Mouse (Mus musculus) limb, embryonic 15.5 days (tissue): ENCODE results near the gene Fbxo5. TPM values are rescaled to one million over a fixed set of nuclear protein-coding genes. Genes with fewer than 3 reads are reported as not detected.

Source experiments
- ATAC-seq: fragments of 200-750 bp; cut with Nextera tagmentation; 2 replicates; pipeline ENCODE4 v1.8.0; 2017; ENCODE audit warnings: low read depth, moderate TSS enrichment; ENCODE audit not compliant: insufficient number of reproducible peaks, low FRiP score, low TSS enrichment
- H3K27ac ChIP-seq: fragments of 300-500 bp; sonication (generic); 2 replicates; pipeline ENCODE4 v1.5.1; 2015; ENCODE audit warnings: moderate library complexity, mild to moderate bottlenecking, inconsistent platforms
- H3K27me3 ChIP-seq: fragments of 300-500 bp; sonication (generic); 2 replicates; pipeline ENCODE4 v1.6.1; 2015; ENCODE audit warnings: inconsistent platforms
- H3K36me3 ChIP-seq: fragments of 300-500 bp; sonication (generic); 2 replicates; pipeline ENCODE4 v1.6.1; 2015; ENCODE audit warnings: inconsistent platforms
- H3K4me1 ChIP-seq: fragments of 300-500 bp; sonication (generic); 2 replicates; pipeline ENCODE4 v1.6.1; 2015; ENCODE audit warnings: inconsistent platforms
- H3K4me2 ChIP-seq: fragments of 300-500 bp; sonication (generic); 2 replicates; pipeline ENCODE4 v1.6.1; 2015; ENCODE audit warnings: mild to moderate bottlenecking, inconsistent platforms
- H3K4me3 ChIP-seq: fragments of 300-500 bp; sonication (generic); 2 replicates; pipeline ENCODE4 v1.5.1; 2015; ENCODE audit warnings: mild to moderate bottlenecking, inconsistent platforms
- H3K9ac ChIP-seq: fragments of 300-500 bp; sonication (generic); 2 replicates; pipeline ENCODE4 v1.6.1; 2015; ENCODE audit warnings: inconsistent platforms
- H3K9me3 ChIP-seq: fragments of 300-500 bp; sonication (generic); 2 replicates; pipeline ENCODE4 v1.6.1; 2016; ENCODE audit warnings: inconsistent platforms
- WGBS: fragments of 180-500 bp; shearing (Covaris S2); methylation state at CpG from one replicate; pipeline ENCODE4 v1.1.7; 2015; 5-methylcytosine and 5-hydroxymethylcytosine counted together
- polyA plus RNA-seq: library from polyadenylated mRNA; unstranded; fragments of >200 nt; fragmentation: Nextera tagmentation; extraction: Ambion mirVana; gene quantifications from 2 replicates; pipeline ENCODE4 v1.2.1, GENCODE M21; 2015

Fbxo5 gene
- 51.6 and 55.6 TPM in 2 replicates for polyA plus RNA-seq

DNA sequence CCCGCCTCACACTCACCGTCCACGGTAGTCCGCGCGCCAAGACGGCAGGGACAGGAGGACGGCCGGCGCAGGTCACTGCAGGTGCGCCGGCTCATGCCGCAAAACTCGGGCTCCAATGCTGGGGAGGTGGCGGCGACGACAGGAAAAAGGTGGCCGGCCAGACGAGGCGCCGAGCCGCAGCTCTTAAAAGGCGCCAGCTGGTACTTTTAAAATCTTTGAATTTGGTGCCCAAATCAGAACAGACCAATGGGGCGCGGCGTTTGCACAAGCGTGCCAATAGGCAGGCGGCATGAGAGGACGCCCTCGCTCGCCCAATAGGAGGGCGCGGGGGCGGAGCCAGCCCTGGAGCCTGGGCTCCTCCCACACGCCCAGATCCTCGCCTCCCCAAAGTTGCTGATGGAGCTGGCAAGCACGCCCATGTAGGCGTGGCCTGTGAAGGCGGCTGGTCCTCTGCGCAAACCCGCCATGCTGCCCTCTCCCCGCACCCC is at the start of gene Fbxo5:
TSS of gene Fbxo5 (minus strand) at position 358 of the 488 bp plus-strand sequence.
- Histone ChIP-seq H3K36me3 (peaks cover 18% of the 10 kb centered on the region), H3K4me3 (peak within 1 kb of the TSS; percentile 81), H3K9ac (peak within 1 kb of the TSS; percentile 57), H3K27ac (peak within 1 kb of the TSS; percentile 92), H3K4me1 (peaks cover 21% of the 10 kb centered on the region), H3K9me3 (no peaks in the 10 kb centered on the region), H3K27me3 (no peaks in the 10 kb centered on the region), H3K4me2 (peak within 1 kb of the TSS; percentile 89)
- under 1% methylated on average over 42 of the region's 42 CpGs for WGBS
- ATAC-seq = peak; percentile 96

DNA sequence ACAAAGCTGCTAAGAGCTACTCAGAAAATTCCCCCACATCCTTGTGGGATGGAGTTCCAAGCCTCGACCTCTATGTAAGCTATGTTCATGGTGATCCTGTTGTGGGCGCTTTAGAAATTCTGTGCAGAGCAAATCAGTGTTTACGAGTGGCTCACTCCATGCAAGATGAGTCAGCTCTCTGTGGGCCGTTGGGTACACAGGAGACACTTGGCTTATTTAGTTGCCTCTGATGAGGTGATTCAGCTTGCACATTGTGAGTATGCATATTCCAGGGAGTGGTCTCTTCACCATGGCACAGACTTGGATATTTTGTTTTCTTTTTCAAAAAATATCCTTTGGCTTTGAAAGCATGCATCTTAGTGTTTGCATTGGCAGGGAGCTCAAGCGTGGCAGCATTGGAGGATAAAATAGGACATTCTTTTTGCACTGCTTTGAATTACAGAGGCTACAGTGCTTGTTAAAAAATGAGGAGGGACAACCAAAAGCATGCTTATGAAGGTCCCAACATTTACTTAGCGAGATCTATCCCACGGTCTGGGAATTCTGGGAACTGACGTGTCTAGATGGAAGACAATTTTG is 48.0 kb upstream of the Fbxo5 start:
- no peaks in the 10 kb centered on the region for H3K36me3 ChIP-seq
- 83% methylated on average over 8 of the region's 8 CpGs for WGBS
- H3K4me1 ChIP-seq = no peaks in the 10 kb centered on the region
- H3K27me3 ChIP-seq = no peaks in the 10 kb centered on the region
- no peak overlapping the region for H3K27ac ChIP-seq
- no peak overlapping the region for H3K4me2 ChIP-seq
- no peak for ATAC-seq
- H3K9ac ChIP-seq = no peak overlapping the region
- H3K4me3 ChIP-seq = no peak overlapping the region
- no peaks in the 10 kb centered on the region for H3K9me3 ChIP-seq

DNA sequence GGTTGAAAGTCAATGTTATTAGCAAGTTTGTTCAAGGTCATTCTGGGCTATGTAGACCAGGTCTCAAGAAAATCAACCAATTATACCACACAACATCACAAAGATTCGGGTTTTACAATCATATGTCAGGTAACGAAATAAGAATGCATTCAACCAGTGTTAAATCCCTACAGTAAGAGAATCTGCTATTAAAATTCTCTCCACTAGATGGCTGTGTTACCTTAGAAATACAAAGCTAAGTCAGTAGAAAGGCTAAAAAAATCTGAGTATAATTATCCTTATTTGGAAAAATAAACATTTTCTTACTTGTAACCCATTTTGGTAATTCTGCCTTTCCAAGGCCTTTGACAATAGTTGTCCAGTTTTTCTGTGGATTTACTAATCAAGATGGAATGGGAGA is 41.5 kb upstream of the Fbxo5 start:
- H3K27ac ChIP-seq = no peak overlapping the region
- no peaks in the 10 kb centered on the region for H3K9me3 ChIP-seq
- no peaks in the 10 kb centered on the region for H3K4me1 ChIP-seq
- H3K9ac ChIP-seq = no peak overlapping the region
- no peaks in the 10 kb centered on the region for H3K36me3 ChIP-seq
- no peaks in the 10 kb centered on the region for H3K27me3 ChIP-seq
- no peak overlapping the region for H3K4me3 ChIP-seq
- no peak overlapping the region for H3K4me2 ChIP-seq
- 25% methylated on average over 2 of the region's 2 CpGs for WGBS
- ATAC-seq = no peak

DNA sequence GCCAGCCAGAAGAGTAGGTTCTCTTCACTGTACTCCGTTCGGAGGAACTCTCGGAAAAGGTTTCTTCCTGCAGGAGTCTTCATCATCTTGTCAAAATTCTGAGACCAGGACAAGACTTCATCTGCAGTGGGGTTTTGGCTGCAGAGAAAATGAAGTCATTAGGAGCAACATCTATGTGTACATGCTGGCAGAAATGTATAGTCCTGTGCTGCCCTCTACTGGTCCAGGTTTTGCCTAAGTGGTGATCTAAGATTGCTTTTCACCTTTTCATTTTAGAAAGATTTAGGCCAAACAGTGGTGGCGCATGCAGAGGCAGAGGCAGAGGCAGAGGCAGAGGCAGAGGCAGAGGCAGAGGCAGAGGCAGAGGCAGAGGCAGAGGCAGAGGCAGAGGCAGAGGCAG is 36.0 kb upstream of the Fbxo5 start:
- no peaks in the 10 kb centered on the region for H3K36me3 ChIP-seq
- H3K9ac ChIP-seq = no peak overlapping the region
- 85% methylated on average over 4 of the region's 4 CpGs for WGBS
- H3K27ac ChIP-seq = no peak overlapping the region
- H3K4me3 ChIP-seq = no peak overlapping the region
- H3K27me3 ChIP-seq = no peaks in the 10 kb centered on the region
- no peaks in the 10 kb centered on the region for H3K9me3 ChIP-seq
- no peak for ATAC-seq
- H3K4me1 ChIP-seq = no peaks in the 10 kb centered on the region
- H3K4me2 ChIP-seq = no peak overlapping the region

DNA sequence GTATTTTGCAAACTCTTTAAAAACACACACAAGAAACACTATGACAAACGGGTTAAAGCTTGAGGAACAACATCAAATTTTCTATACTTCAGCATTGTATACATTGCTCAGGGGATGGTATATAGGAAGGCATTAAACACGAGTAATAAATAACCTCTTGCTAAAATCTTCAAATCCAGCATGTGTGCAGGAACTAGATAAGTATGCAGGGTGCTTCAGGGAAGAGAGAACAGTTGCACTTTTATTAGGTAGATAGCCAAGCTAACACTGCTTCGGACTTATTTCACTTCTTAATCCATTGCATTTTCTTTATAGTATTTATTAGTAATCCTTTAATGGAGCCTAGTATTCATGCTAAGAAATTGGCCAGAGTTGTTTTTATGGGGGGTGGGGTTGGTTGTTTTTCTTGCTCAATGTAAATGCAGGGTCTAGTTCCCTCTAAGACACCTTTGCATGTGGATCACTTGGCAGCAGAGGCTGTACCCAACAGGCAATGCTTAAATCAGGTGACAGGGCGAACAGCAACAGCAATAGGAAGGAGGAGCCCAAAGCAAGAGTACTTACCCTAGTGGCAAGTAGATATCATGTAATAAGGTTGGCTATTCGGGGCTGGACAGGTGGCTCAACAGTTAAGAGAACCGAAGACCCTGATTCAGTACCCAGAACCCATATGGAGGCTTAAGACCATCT is 21.1 kb upstream of the Fbxo5 start:
- 68% methylated on average over 6 of the region's 6 CpGs for WGBS
- Histone ChIP-seq H3K27me3 (no peaks in the 10 kb centered on the region), H3K4me1 (peaks cover 7% of the 10 kb centered on the region; the same call in 1 of the 2 replicates), H3K27ac (no peak overlapping the region), H3K9me3 (no peaks in the 10 kb centered on the region), H3K4me2 (no peak overlapping the region), H3K36me3 (no peaks in the 10 kb centered on the region), H3K4me3 (no peak overlapping the region), H3K9ac (no peak overlapping the region)
- ATAC-seq = no peak

DNA sequence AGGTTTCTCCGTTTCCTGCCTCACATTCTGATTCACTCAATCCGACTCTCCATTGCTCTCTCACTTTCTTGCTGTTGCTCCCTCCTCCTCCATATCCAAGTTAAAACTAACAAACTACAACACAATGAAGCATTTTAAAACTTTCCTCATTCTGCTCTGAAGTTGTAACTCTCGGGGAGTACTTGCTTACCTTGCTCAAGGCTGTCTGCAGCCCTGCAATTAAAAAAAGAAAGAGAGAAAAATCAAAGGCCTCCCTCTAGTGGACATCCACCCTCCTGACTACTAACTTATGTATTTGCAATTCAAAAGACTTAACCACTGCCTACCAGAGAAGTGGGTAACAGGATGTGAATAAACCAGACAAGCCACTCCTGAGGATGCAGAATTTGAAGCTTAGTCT is 19.4 kb upstream of the Fbxo5 start:
- H3K9ac ChIP-seq = no peak overlapping the region

DNA sequence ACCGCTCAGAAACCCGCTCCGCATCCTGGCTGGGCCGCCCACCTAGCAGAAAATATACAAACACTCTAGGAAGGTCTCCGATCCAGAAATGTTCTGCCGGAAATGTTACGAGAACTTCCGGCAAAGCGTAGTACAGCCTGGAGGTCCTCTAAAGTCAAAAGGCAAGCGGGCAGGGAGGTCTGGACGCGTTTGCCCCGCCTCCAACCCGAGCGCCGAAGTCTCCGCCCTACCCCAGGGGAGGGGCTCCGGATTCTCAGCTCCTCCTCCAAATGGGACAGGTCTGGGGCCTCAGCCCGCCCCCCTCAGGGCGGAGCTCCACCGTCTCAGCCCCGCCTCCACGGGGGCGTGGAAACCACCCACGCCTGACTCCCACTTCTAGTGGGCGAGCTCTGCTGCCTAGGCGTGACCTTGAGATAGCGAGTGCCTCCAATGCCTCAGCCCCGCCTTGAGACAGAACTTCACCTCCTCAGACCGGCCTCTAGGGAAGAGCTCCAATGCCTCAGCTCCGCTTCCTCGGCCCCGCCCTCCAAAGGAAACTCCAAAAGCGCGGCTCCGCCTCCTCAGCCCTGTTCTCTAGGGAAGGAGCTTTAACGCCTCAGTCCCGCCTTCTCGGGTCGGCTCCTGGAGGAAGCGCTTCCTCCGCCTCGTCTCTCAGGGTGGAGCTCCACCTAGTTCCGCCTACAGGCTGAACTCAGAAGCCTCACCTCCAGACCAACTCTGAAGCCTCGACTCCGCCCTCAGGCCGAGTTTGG is 18.5 kb upstream of the Fbxo5 start, which contains the start of gene Mtrf1l:
TSS of gene Mtrf1l (minus strand) at position 171 of the 752 bp plus-strand sequence.
- H3K36me3 ChIP-seq = peaks cover 13% of the 10 kb centered on the region
- peaks cover 7% of the 10 kb centered on the region; the same call in 1 of the 2 replicates for H3K4me1 ChIP-seq
- H3K9ac ChIP-seq = peak within 1 kb of the TSS; percentile 93
- H3K4me2 ChIP-seq = peak within 1 kb of the TSS; percentile 80
- under 1% methylated on average over 47 of the region's 47 CpGs for WGBS
- ATAC-seq = peak; percentile 99
- no peaks in the 10 kb centered on the region for H3K9me3 ChIP-seq
- H3K27ac ChIP-seq = peak within 1 kb of the TSS; percentile 95
- H3K27me3 ChIP-seq = no peaks in the 10 kb centered on the region
- peak within 1 kb of the TSS; percentile 94 for H3K4me3 ChIP-seq

More for the DNA sequence above, 19.4 kb upstream of the Fbxo5 start:
- H3K36me3 ChIP-seq = peaks cover 6% of the 10 kb centered on the region
- no peaks in the 10 kb centered on the region for H3K9me3 ChIP-seq
- peaks cover 7% of the 10 kb centered on the region; the same call in 1 of the 2 replicates for H3K4me1 ChIP-seq
- H3K4me2 ChIP-seq = peak overlapping the region; percentile 80
- peak overlapping the region; percentile 95 for H3K27ac ChIP-seq
- no peaks in the 10 kb centered on the region for H3K27me3 ChIP-seq
- 0% methylated on average over 3 of the region's 3 CpGs for WGBS
- ATAC-seq = no peak
- peak overlapping the region; percentile 94 for H3K4me3 ChIP-seq

DNA sequence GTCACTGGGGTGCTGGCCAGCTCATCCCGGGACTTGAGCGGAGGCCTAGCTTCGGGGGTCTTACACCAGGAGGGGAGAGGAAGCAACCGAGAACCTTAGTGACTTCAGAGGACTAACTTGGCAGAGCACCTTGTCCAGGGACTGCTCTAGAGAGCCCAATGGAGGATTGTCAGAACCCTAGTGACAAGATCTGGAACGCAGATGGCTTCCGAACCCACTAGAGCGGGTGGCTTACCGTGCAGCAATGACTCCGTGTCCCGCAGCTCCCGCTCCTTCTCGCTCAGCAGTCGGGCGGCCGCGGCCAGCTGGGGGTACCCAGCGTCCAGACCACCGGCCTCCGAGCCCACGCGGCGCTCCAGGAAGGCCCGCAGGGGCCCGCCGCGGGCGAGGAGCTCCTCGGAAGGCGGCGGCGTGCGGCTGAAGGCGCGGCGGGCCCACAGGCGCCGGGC is 17.9 kb upstream of the Fbxo5 start:
- H3K9me3 ChIP-seq = no peaks in the 10 kb centered on the region
- peak overlapping the region; percentile 80 for H3K4me2 ChIP-seq
- peak; percentile 0; the same call in 1 of the 2 replicates for ATAC-seq
- peak overlapping the region; percentile 95 for H3K27ac ChIP-seq
- peaks cover 7% of the 10 kb centered on the region; the same call in 1 of the 2 replicates for H3K4me1 ChIP-seq
- peak overlapping the region; percentile 94 for H3K4me3 ChIP-seq
- peaks cover 19% of the 10 kb centered on the region for H3K36me3 ChIP-seq
- WGBS = under 1% methylated on average over 37 of the region's 37 CpGs
- H3K27me3 ChIP-seq = no peaks in the 10 kb centered on the region
- peak overlapping the region; percentile 93 for H3K9ac ChIP-seq

DNA sequence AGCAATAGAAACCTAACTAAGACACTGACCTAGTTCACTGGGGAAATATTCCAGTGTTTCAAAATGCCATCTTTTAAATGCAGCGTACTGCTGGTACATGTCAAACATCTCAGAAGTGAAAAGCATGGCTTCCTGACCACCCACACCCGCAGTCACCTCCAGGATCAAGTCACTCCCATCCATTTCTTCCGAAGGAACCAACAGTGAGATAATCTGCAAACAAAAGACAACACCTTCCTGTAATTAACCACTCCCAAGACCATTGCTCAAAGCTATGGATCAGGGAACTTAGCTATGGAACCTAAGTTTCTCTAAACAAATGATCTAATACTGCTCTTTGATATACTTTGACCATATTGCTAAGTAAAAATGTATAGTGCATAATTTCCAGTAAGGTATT is 13.4 kb upstream of the Fbxo5 start:
- Histone ChIP-seq H3K4me1 (peaks cover 7% of the 10 kb centered on the region; the same call in 1 of the 2 replicates), H3K27me3 (no peaks in the 10 kb centered on the region), H3K4me2 (no peak overlapping the region), H3K36me3 (peaks cover 58% of the 10 kb centered on the region), H3K4me3 (no peak overlapping the region), H3K9ac (no peak overlapping the region), H3K9me3 (no peaks in the 10 kb centered on the region), H3K27ac (no peak overlapping the region)
- WGBS = 91% methylated on average over 3 of the region's 3 CpGs
- no peak for ATAC-seq

DNA sequence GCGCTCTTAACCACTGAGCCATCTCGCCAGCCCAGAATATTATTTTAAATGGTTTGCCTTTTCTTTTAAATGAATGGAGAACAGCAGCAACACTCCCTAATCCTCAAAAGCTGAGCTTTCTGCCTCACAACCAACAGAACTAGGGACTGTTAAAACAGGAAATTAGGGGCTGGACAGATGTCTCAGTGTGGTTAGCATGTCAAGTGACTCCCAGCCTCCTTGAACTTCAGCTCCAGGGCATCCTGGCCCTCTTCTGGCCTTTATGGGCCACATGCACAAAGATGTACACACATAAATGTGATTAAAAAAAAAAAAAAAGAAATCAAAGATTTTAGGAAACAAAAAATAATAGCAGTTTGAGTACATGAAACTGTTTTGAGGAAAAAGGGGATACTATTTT is 10.6 kb upstream of the Fbxo5 start:
- Histone ChIP-seq H3K9ac (no peak overlapping the region), H3K27me3 (no peaks in the 10 kb centered on the region), H3K36me3 (peaks cover 82% of the 10 kb centered on the region), H3K4me1 (no peaks in the 10 kb centered on the region), H3K4me2 (no peak overlapping the region), H3K4me3 (no peak overlapping the region), H3K9me3 (no peaks in the 10 kb centered on the region), H3K27ac (no peak overlapping the region)
- no peak for ATAC-seq
- WGBS = 97% methylated on average over 2 of the region's 2 CpGs

DNA sequence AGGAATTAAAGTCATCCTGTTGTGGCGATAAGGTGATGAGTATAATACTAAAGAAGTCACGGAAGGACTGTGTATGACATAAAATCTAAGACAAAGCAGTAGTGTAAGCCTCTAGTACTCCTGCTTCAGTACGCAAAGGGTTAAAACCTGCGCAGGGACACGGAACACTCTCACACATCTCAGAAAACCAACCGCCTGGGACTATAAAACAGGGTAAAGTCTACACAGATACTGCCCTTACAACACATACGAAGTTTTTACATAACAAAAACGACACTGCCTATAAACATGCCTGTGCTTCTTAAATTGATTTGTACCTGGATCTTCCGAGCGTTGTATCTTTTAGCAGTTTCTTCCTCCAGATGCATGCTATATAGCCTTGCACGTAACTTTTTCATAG is 8.3 kb upstream of the Fbxo5 start:
- WGBS = 83% methylated on average over 11 of the region's 11 CpGs
- no peak overlapping the region for H3K9ac ChIP-seq
- no peak overlapping the region for H3K4me3 ChIP-seq
- no peaks in the 10 kb centered on the region for H3K9me3 ChIP-seq
- no peak overlapping the region for H3K4me2 ChIP-seq
- no peak overlapping the region for H3K27ac ChIP-seq
- ATAC-seq = no peak
- H3K4me1 ChIP-seq = no peaks in the 10 kb centered on the region
- H3K36me3 ChIP-seq = peaks cover 67% of the 10 kb centered on the region
- no peaks in the 10 kb centered on the region for H3K27me3 ChIP-seq
